Mouse (Mus musculus) cerebellum, adult 2 months (tissue): Measurements from ENCODE around the gene Apc2. TPM values are rescaled to one million over a fixed set of nuclear protein-coding genes. Genes with fewer than 3 reads are reported as not detected.

Experiments used
- DNase-seq, 2 experiments: peaks; one replicate each; pipeline ENCODE4 v3.0.0; 2021
- H3K27ac ChIP-seq: fragments of 200-500 bp; 2 replicates; pipeline ENCODE4 v1.5.1; 2012; ENCODE audit warnings: low read length, control low read depth, inconsistent platforms; ENCODE audit not compliant: insufficient read depth
- H3K27me3 ChIP-seq: fragments of 200-500 bp; 2 replicates; pipeline ENCODE4 v1.6.1; 2012; ENCODE audit warnings: inconsistent platforms, mild to moderate bottlenecking, low read length, moderate library complexity; ENCODE audit not compliant: control insufficient read depth, insufficient read depth
- H3K4me1 ChIP-seq: fragments of 200-500 bp; 2 replicates; pipeline ENCODE4 v1.6.1; 2011; ENCODE audit warnings: low read length; ENCODE audit not compliant: control insufficient read depth, insufficient read depth
- H3K4me3 ChIP-seq: fragments of 200-500 bp; replicated peaks from 2 replicates; pipeline ENCODE3; 2011; ENCODE audit warnings: mild to moderate bottlenecking, low read depth, low read length, control low read depth; ENCODE audit not compliant: insufficient read depth
- CTCF ChIP-seq: fragments of 200-500 bp; IDR thresholded peaks from 2 replicates; pipeline ENCODE4 v1.5.1; 2011; ENCODE audit warnings: low read depth, mild to moderate bottlenecking, control low read depth, low read length, moderate library complexity, borderline replicate concordance; ENCODE audit not compliant: insufficient read depth
- POLR2A ChIP-seq: fragments of 200-500 bp; IDR thresholded peaks from 2 replicates; pipeline ENCODE4 v1.6.1; 2011; ENCODE audit warnings: low read length, control low read depth, borderline replicate concordance; ENCODE audit not compliant: insufficient read depth
- WGBS: fragments of 180-500 bp; shearing (Covaris S2); methylation state at CpG from one replicate; pipeline ENCODE4 v1.1.7; 2018; 5-methylcytosine and 5-hydroxymethylcytosine counted together
- polyA plus RNA-seq: library from polyadenylated mRNA; depleted of rRNA; stranded (reverse); fragments of >200 nt; gene quantifications from 2 replicates; pipeline ENCODE4 v1.2.3, GENCODE M21; 2012; rRNA removed

The Apc2 gene
- polyA plus RNA-seq, 1 experiment = 67.1 TPM

GRCm38 (mm10) chr10:80356737-80357136 is 61.0 kb downstream of the Apc2 start:
- under 1% methylated on average over 34 of the region's 34 CpGs for WGBS
- no peak for TF ChIP-seq CTCF
- no peak for TF ChIP-seq POLR2A
- Histone ChIP-seq H3K27ac (peak overlapping the region; percentile 65), H3K4me3 (peak overlapping the region; percentile 78), H3K27me3 (no peaks in the 10 kb centered on the region), H3K4me1 (peaks cover 12% of the 10 kb centered on the region; the same call in 1 of the 2 replicates)
- DNase-seq = peak in 1 of 2 experiments; percentile 58

- 17% methylated on average over 7 of the region's 7 CpGs for WGBS
- peak in 1 of 2 experiments; percentile 44 for DNase-seq
- Histone ChIP-seq H3K27me3 (no peaks in the 10 kb centered on the region), H3K27ac (0 out of 2 replicates have a peak overlapping the region, but pooled peaks have one; percentile 1), H3K4me3 (peak overlapping the region; percentile 78), H3K4me1 (peaks cover 12% of the 10 kb centered on the region; the same call in 1 of the 2 replicates)
- TF ChIP-seq CTCF = no peak
- TF ChIP-seq POLR2A = no peak
Measured at GRCm38 (mm10) chr10:80357336-80357735, 61.6 kb downstream of the Apc2 start.

- WGBS = 6% methylated on average over 30 of the region's 31 CpGs
- TF ChIP-seq CTCF = peak; percentile 24; the same call in 1 of the 2 replicates
- peak; percentile 52 for TF ChIP-seq POLR2A
- Histone ChIP-seq H3K4me1 (peaks cover 12% of the 10 kb centered on the region; the same call in 1 of the 2 replicates), H3K4me3 (peak overlapping the region; percentile 78), H3K27ac (no peak overlapping the region), H3K27me3 (no peaks in the 10 kb centered on the region)
- DNase-seq = peak; percentile 75 to 80
Measured at GRCm38 (mm10) chr10:80357994-80358639, 62.3 kb downstream of the Apc2 start.

GRCm38 (mm10) chr10:80363734-80364133 is 68.0 kb downstream of the Apc2 start:
- H3K27ac ChIP-seq = no peak overlapping the region
- no peaks in the 10 kb centered on the region for H3K27me3 ChIP-seq
- TF ChIP-seq POLR2A (no peak), CTCF (no peak)
- no peaks in the 10 kb centered on the region for H3K4me1 ChIP-seq
- no peak overlapping the region for H3K4me3 ChIP-seq
- WGBS = 12% methylated on average over 6 of the region's 6 CpGs
- DNase-seq = no peak

- no peak overlapping the region for H3K4me3 ChIP-seq
- no peak overlapping the region for H3K27ac ChIP-seq
- H3K4me1 ChIP-seq = no peaks in the 10 kb centered on the region
- no peaks in the 10 kb centered on the region for H3K27me3 ChIP-seq
- DNase-seq = no peak
- 67% methylated on average over 6 of the region's 6 CpGs for WGBS
- TF ChIP-seq POLR2A (no peak), CTCF (no peak)
Measured at GRCm38 (mm10) chr10:80365736-80366135, 70.0 kb downstream of the Apc2 start.

Other genes starting within 250 kb of the Apc2 start
- 888 and 964 TPM in 2 replicates for gene Gpx4, start 248.8 kb upstream of the Apc2 start, polyA plus RNA-seq
- 25.4 and 28.9 TPM in 2 replicates for gene Sbno2, start 190.4 kb upstream of the Apc2 start, polyA plus RNA-seq
- 110 and 112 TPM in 2 replicates for gene Stk11, start 180.2 kb upstream of the Apc2 start, polyA plus RNA-seq
- 736 and 758 TPM in 2 replicates for gene Atp5d, start 157.3 kb upstream of the Apc2 start, polyA plus RNA-seq
- 147 and 151 TPM in 2 replicates for gene Cbarp, start 155.1 kb upstream of the Apc2 start, polyA plus RNA-seq
- gene Midn, start 147.7 kb upstream of the Apc2 start, polyA plus RNA-seq = 26.1 and 26.5 TPM in 2 replicates
- gene Cirbp, start 130.0 kb upstream of the Apc2 start, polyA plus RNA-seq = 240 and 261 TPM in 2 replicates
- 16.4 and 18.0 TPM in 2 replicates for gene 1600002K03Rik, start 123.0 kb upstream of the Apc2 start, polyA plus RNA-seq
- 10.2 and 10.7 TPM in 2 replicates for gene Efna2, start 116.5 kb upstream of the Apc2 start, polyA plus RNA-seq
- gene Mum1, start 69.5 kb upstream of the Apc2 start, polyA plus RNA-seq = 41.1 and 42.5 TPM in 2 replicates
- gene Ndufs7, start 46.9 kb upstream of the Apc2 start, polyA plus RNA-seq = 668 and 680 TPM in 2 replicates
- 52.9 and 54.5 TPM in 2 replicates for gene Gamt, start 35.0 kb upstream of the Apc2 start, polyA plus RNA-seq
- 90.2 and 92.7 TPM in 2 replicates for gene Dazap1, start 34.5 kb upstream of the Apc2 start, polyA plus RNA-seq
- 1,303 and 1,454 TPM in 2 replicates for gene Rps15, start 3.5 kb upstream of the Apc2 start, polyA plus RNA-seq
- gene 2310011J03Rik, start 24.6 kb downstream of the Apc2 start, polyA plus RNA-seq = 49.7 and 51.1 TPM in 2 replicates
- 13.7 and 14.1 TPM in 2 replicates for gene Pcsk4, start 33.5 kb downstream of the Apc2 start, polyA plus RNA-seq
- gene Reep6, start 34.0 kb downstream of the Apc2 start, polyA plus RNA-seq = 9.0 and 10.3 TPM in 2 replicates
- 7.9 and 10.8 TPM in 2 replicates for gene Adamtsl5, start 52.4 kb downstream of the Apc2 start, polyA plus RNA-seq
- gene Plk5, start 60.5 kb downstream of the Apc2 start, polyA plus RNA-seq = 145 and 151 TPM in 2 replicates
- 16.1 and 16.2 TPM in 2 replicates for gene Mex3d, start 91.7 kb downstream of the Apc2 start, polyA plus RNA-seq
- gene Mbd3, start 103.6 kb downstream of the Apc2 start, polyA plus RNA-seq = 193 and 199 TPM in 2 replicates
- 1,410 and 1,545 TPM in 2 replicates for gene Uqcr11, start 110.9 kb downstream of the Apc2 start, polyA plus RNA-seq
- 34.2 and 38.8 TPM in 2 replicates for gene Tcf3, start 137.7 kb downstream of the Apc2 start, polyA plus RNA-seq
- gene Onecut3, start 198.9 kb downstream of the Apc2 start, polyA plus RNA-seq = 0.36 and 0.46 TPM in 2 replicates
- 0.30 and 0.52 TPM in 2 replicates for gene Atp8b3, start 243.1 kb downstream of the Apc2 start, polyA plus RNA-seq